9 mouse cellular contexts compared by ENCODE assay signal in genomic region chr1:69641986-69642385, GRCm38 (mm10).
"Had no signal": no experiment of that assay in that cellular context is flagged by ENCODE, and none has a peak within 500 bp of the region (broad histone marks: within the 10 kb centered on the region; RNA-seq: fewer than 3 reads in every experiment).

No protein-coding gene starts in this region.

- DNase-seq: liver, postnatal 0 days; lung, adult 2 months; lung, postnatal 14 days; lung, postnatal 36 days; right cerebral cortex, postnatal 25 days; right cerebral cortex, postnatal 4 days; thymus, adult 2 months; thymus, postnatal 25 days; thymus, postnatal 4 days had no signal
